Mouse (Mus musculus): ENCODE measurements around the gene Ecpas. TPM values are rescaled to one million over a fixed set of nuclear protein-coding genes. Genes with fewer than 3 reads are reported as not detected.

The Ecpas gene
- polyA plus RNA-seq, 1 experiment, result 266 TPM

DNA sequence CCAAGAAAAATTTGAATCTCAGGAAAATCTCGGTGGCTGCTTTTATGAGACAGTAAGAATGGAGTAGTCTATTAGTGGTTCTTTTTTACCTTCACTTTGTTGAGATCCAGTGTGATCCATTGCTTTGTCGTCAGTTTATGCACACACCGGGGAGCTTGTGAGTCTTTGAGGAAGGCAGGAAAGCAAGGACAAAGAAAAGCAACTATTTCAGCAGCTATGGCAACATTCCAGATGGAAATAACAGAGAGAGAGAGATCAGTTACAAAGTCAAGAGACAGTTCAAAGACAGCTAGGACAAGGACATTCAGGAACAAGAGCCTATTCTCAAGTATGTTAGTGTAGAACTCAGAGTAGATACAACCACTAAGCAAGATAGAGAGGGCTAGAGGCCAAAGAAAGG, 23.3 kb upstream of the Ecpas start:
- H3K27ac ChIP-seq (ENCODE audit: insufficient read depth, low read depth, low read length), result no peak overlapping the region
- 35% methylated on average over 3 of the region's 3 CpGs for WGBS
- TF ChIP-seq CTCF (IDR thresholded peaks at IDR 0.05; ENCODE audit: insufficient read depth, low read depth, low read length) (no peak), POLR2A (IDR thresholded peaks at IDR 0.05; ENCODE audit: insufficient read depth, low read depth, low read length) (no peak)
- 0 out of 2 replicates have a peak, but pooled peaks cover 2% of the 10 kb centered on the region for H3K4me1 ChIP-seq (ENCODE audit: control insufficient read depth, insufficient read depth, low read length)
- H3K4me3 ChIP-seq (ENCODE audit: insufficient read depth, low read depth, low read length), result no peak overlapping the region

- WGBS, result 45% methylated on average over 15 of the region's 15 CpGs
These were observed 22.4 kb upstream of the Ecpas start for GRCm38 (mm10) chr4:58934746-58935476.

GRCm38 (mm10) chr4:58934308-58934707, 21.8 kb upstream of the Ecpas start:
- Histone ChIP-seq H3K4me3 (ENCODE audit: insufficient read depth, low read depth, low read length) (no peak overlapping the region), H3K4me1 (ENCODE audit: control insufficient read depth, insufficient read depth, low read length) (0 out of 2 replicates have a peak, but pooled peaks cover 2% of the 10 kb centered on the region), H3K27ac (ENCODE audit: insufficient read depth, low read depth, low read length) (no peak overlapping the region)
- TF ChIP-seq CTCF (IDR thresholded peaks at IDR 0.05; ENCODE audit: insufficient read depth, low read depth, low read length) (no peak), POLR2A (IDR thresholded peaks at IDR 0.05; ENCODE audit: insufficient read depth, low read depth, low read length) (no peak)
- 81% methylated on average over 4 of the region's 4 CpGs for WGBS

More at GRCm38 (mm10) chr4:58934746-58935476, 22.4 kb upstream of the Ecpas start:
- Histone ChIP-seq H3K4me3 (ENCODE audit: insufficient read depth, low read depth, low read length) (no peak overlapping the region), H3K4me1 (ENCODE audit: control insufficient read depth, insufficient read depth, low read length) (0 out of 2 replicates have a peak, but pooled peaks cover 2% of the 10 kb centered on the region), H3K27ac (ENCODE audit: insufficient read depth, low read depth, low read length) (no peak overlapping the region)
- TF ChIP-seq CTCF (IDR thresholded peaks at IDR 0.05; ENCODE audit: insufficient read depth, low read depth, low read length) (no peak), POLR2A (IDR thresholded peaks at IDR 0.05; ENCODE audit: insufficient read depth, low read depth, low read length) (no peak)

- 88% methylated on average over 6 of the region's 6 CpGs for WGBS
- no peak overlapping the region for H3K27ac ChIP-seq (ENCODE audit: insufficient read depth, low read depth, low read length)
- no peak overlapping the region for H3K4me3 ChIP-seq (ENCODE audit: insufficient read depth, low read depth, low read length)
- TF ChIP-seq POLR2A (IDR thresholded peaks at IDR 0.05; ENCODE audit: insufficient read depth, low read depth, low read length) (no peak), CTCF (IDR thresholded peaks at IDR 0.05; ENCODE audit: insufficient read depth, low read depth, low read length) (no peak)
- H3K4me1 ChIP-seq (ENCODE audit: control insufficient read depth, insufficient read depth, low read length), result 0 out of 2 replicates have a peak, but pooled peaks cover 2% of the 10 kb centered on the region
These were observed 20.0 kb upstream of the Ecpas start for GRCm38 (mm10) chr4:58932541-58932940.

- no peak for TF ChIP-seq CTCF (IDR thresholded peaks at IDR 0.05; ENCODE audit: insufficient read depth, low read depth, low read length)
- Histone ChIP-seq H3K4me1 (ENCODE audit: control insufficient read depth, insufficient read depth, low read length) (no peaks in the 10 kb centered on the region), H3K4me3 (ENCODE audit: insufficient read depth, low read depth, low read length) (no peak overlapping the region), H3K27ac (ENCODE audit: insufficient read depth, low read depth, low read length) (no peak overlapping the region)
- WGBS, result 64% methylated on average over 3 of the region's 3 CpGs
These were observed 15.1 kb upstream of the Ecpas start for GRCm38 (mm10) chr4:58927661-58928060.

- TF ChIP-seq CTCF (IDR thresholded peaks at IDR 0.05; ENCODE audit: insufficient read depth, low read depth, low read length) (no peak), POLR2A (IDR thresholded peaks at IDR 0.05; ENCODE audit: insufficient read depth, low read depth, low read length) (no peak)
- Histone ChIP-seq H3K4me3 (ENCODE audit: insufficient read depth, low read depth, low read length) (no peak overlapping the region), H3K27ac (ENCODE audit: insufficient read depth, low read depth, low read length) (no peak overlapping the region), H3K4me1 (ENCODE audit: control insufficient read depth, insufficient read depth, low read length) (no peaks in the 10 kb centered on the region)
- 55% methylated on average over 2 of the region's 2 CpGs for WGBS
These were observed 13.6 kb upstream of the Ecpas start for GRCm38 (mm10) chr4:58926120-58926519.

DNA sequence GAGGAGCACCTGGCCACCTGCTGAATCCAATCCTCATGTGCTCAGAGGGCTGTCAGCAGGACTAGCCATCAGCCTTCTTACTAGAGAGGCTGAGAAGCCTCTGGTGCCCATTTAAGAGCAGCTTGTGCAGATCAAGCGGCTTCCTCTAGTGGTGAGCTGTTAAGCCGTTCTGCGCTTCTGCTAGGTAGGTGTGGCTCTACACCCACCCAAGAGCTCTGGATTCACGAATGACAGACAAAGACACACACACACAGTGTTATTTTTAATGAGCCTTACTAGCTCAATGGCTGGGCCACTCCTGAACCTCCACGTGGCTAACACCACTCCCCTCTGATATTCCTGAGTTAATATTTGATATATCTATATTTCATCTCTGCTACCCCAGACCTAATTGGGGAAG, 13.1 kb upstream of the Ecpas start:
- TF ChIP-seq CTCF (IDR thresholded peaks at IDR 0.05; ENCODE audit: insufficient read depth, low read depth, low read length) (no peak), POLR2A (IDR thresholded peaks at IDR 0.05; ENCODE audit: insufficient read depth, low read depth, low read length) (no peak)
- Histone ChIP-seq H3K4me1 (ENCODE audit: control insufficient read depth, insufficient read depth, low read length) (no peaks in the 10 kb centered on the region), H3K4me3 (ENCODE audit: insufficient read depth, low read depth, low read length) (no peak overlapping the region), H3K27ac (ENCODE audit: insufficient read depth, low read depth, low read length) (no peak overlapping the region)
- 29% methylated on average over 5 of the region's 5 CpGs for WGBS

GRCm38 (mm10) chr4:58923933-58924332, 11.4 kb upstream of the Ecpas start:
- TF ChIP-seq POLR2A (IDR thresholded peaks at IDR 0.05; ENCODE audit: insufficient read depth, low read depth, low read length) (no peak), CTCF (IDR thresholded peaks at IDR 0.05; ENCODE audit: insufficient read depth, low read depth, low read length) (no peak)
- WGBS, result 74% methylated on average over 2 of the region's 2 CpGs
- Histone ChIP-seq H3K4me1 (ENCODE audit: control insufficient read depth, insufficient read depth, low read length) (no peaks in the 10 kb centered on the region), H3K4me3 (ENCODE audit: insufficient read depth, low read depth, low read length) (no peak overlapping the region), H3K27ac (ENCODE audit: insufficient read depth, low read depth, low read length) (no peak overlapping the region)

GRCm38 (mm10) chr4:58915081-58915826, 2.7 kb upstream of the Ecpas start:
- TF ChIP-seq CTCF (IDR thresholded peaks at IDR 0.05; ENCODE audit: insufficient read depth, low read depth, low read length) (no peak), POLR2A (IDR thresholded peaks at IDR 0.05; ENCODE audit: insufficient read depth, low read depth, low read length) (no peak)
- Histone ChIP-seq H3K27ac (ENCODE audit: insufficient read depth, low read depth, low read length) (no peak overlapping the region), H3K4me1 (ENCODE audit: control insufficient read depth, insufficient read depth, low read length) (peaks cover 3% of the 10 kb centered on the region; the same call in 1 of the 2 replicates), H3K4me3 (ENCODE audit: insufficient read depth, low read depth, low read length) (no peak overlapping the region)
- WGBS, result 84% methylated on average over 8 of the region's 8 CpGs

Data from olfactory bulb, adult 2 months (tissue).